Comparison of ENCODE assay signal across 15 mouse cellular contexts in the genomic region with DNA sequence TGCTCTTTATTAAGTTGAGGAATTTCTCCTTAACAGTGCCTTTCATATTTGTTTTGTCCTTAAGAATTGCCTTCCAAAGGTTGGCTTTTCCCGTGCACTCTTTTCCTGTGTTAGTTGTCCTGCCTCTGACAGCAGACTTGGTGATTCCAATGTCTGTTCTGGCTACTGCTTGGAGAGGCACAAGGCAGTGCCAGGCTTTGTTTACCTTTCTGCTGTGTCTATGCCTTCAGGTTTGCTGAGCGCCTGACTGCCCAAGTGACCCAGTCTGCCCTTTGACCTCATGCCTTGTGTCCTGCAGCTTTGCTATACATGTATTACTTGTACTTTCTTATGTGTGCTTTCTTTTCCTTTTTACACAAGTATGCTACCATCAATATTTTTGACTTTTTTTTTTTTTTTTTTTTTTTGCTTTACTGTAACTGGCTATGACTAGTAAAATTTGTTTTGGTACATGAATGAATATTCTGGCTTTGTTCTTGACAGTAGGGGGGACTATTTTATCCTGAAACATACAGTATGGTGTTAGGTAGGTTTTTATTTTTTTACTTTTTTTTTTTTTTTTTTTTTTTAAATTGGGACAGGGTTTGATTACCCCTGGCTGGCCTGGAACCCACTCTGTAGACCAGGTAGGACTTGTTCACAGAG. TPM values are rescaled to one million over a fixed set of nuclear protein-coding genes. Genes with fewer than 3 reads are reported as not detected.
DNase-seq lines count a peak whose midpoint lies in the region; ATAC-seq and TF ChIP-seq lines count a peak whose summit lies in the region.
"Had no signal": no experiment of that assay in that cellular context is flagged by ENCODE, and none has a peak within 500 bp of the region (broad histone marks: within the 10 kb centered on the region; RNA-seq: fewer than 3 reads in every experiment).

No protein-coding gene starts in this region.

- in situ Hi-C loops in CH12.LX (cut with MboI; ENCODE audit: low pct_ligation_motif_present, low pct_unique_long_range_greater_than_20kb, low sequenced_read_pairs) = no loop called here

- peaks cover 58% of the 10 kb centered on the region for H3K79me2 ChIP-seq in CH12.LX (replicated peaks; ENCODE audit: control insufficient read depth, extremely low read depth, insufficient read depth, poor library complexity, severe bottlenecking)
- peaks cover 46% of the 10 kb centered on the region for H3K79me2 ChIP-seq in MEL (ENCODE audit: control insufficient read depth, insufficient read depth, low read length, poor library complexity)

- no peak overlapping the region for H3K4me2 ChIP-seq in intestine, embryonic 16.5 days (ENCODE audit: low read depth, low read length)
- H3K4me2 ChIP-seq in intestine, embryonic 15.5 days (replicated peaks) = no peak overlapping the region
- no peak overlapping the region for H3K4me2 ChIP-seq in CH12.LX (ENCODE audit: insufficient read depth, low read depth, poor library complexity, severe bottlenecking)
- H3K4me2 ChIP-seq: midbrain, embryonic 15.5 days had no signal

- no peaks in the 10 kb centered on the region for H3K27me3 ChIP-seq in intestine, embryonic 16.5 days (replicated peaks; ENCODE audit: control insufficient read depth, insufficient read depth, low read length)
- H3K27me3 ChIP-seq in intestine, embryonic 15.5 days (replicated peaks) = no peaks in the 10 kb centered on the region
- no peaks in the 10 kb centered on the region for H3K27me3 ChIP-seq in CH12.LX (replicated peaks)
- H3K27me3 ChIP-seq in MEL (ENCODE audit: control insufficient read depth in 1 of 2, insufficient read depth in 2 of 2, low read length in 2 of 2) = no peaks in the 10 kb centered on the region
- H3K27me3 ChIP-seq: midbrain, embryonic 15.5 days had no signal

- TF ChIP-seq RAD21 in CH12.LX (IDR thresholded peaks at IDR 0.05; ENCODE audit: low read depth, low read length) = no peak
- no peak for TF ChIP-seq RAD21 in MEL (IDR thresholded peaks at IDR 0.05; ENCODE audit: low read depth, low read length)

- ATAC-seq in intestine, embryonic 16.5 days = peak; percentile 39; the same call in 1 of the 2 replicates
- no peak for ATAC-seq in intestine, embryonic 15.5 days
- ATAC-seq: hindbrain, embryonic 16.5 days; midbrain, embryonic 15.5 days had no signal

- H3K4me3 ChIP-seq in intestine, embryonic 16.5 days (ENCODE audit: low read length) = no peak overlapping the region
- H3K4me3 ChIP-seq in intestine, embryonic 15.5 days (replicated peaks) = no peak overlapping the region
- no peak overlapping the region for H3K4me3 ChIP-seq in CH12.LX (replicated peaks in 1 of 3; ENCODE audit: low read depth in 2 of 3, low read length in 2 of 3, poor library complexity in 1 of 3)
- no peak overlapping the region for H3K4me3 ChIP-seq in MEL (ENCODE audit: control insufficient read depth in 1 of 2, insufficient read depth in 1 of 2, low read depth in 2 of 2, low read length in 2 of 2)
- H3K4me3 ChIP-seq: heart, adult 2 months; limb, embryonic 10.5 days; midbrain, embryonic 15.5 days had no signal

- H3K9me3 ChIP-seq in intestine, embryonic 16.5 days (ENCODE audit: control insufficient read depth, low read length) = no peaks in the 10 kb centered on the region
- no peaks in the 10 kb centered on the region for H3K9me3 ChIP-seq in intestine, embryonic 15.5 days
- H3K9me3 ChIP-seq in CH12.LX (replicated peaks; ENCODE audit: low read length) (no peaks in the 10 kb centered on the region), MEL (replicated peaks; ENCODE audit: insufficient read depth, low read length) (no peaks in the 10 kb centered on the region)
- H3K9me3 ChIP-seq: limb, embryonic 10.5 days; midbrain, embryonic 15.5 days had no signal

- TF ChIP-seq POLR2A in CH12.LX (IDR thresholded peaks at IDR 0.05; ENCODE audit: low read depth, low read length) = no peak
- no peak for TF ChIP-seq POLR2A in MEL (IDR thresholded peaks at IDR 0.05; ENCODE audit: control insufficient read depth in 1 of 2, insufficient read depth in 1 of 2, low read depth in 1 of 2, low read length in 2 of 2, poor library complexity in 1 of 2)

- peaks cover 18% of the 10 kb centered on the region for H3K4me1 ChIP-seq in intestine, embryonic 16.5 days (ENCODE audit: control insufficient read depth, insufficient read depth, low read length)
- peaks cover 9% of the 10 kb centered on the region for H3K4me1 ChIP-seq in intestine, embryonic 15.5 days (replicated peaks)
- peaks cover 17 to 83% of the 10 kb centered on the region in 2 experiments for H3K4me1 ChIP-seq in CH12.LX (ENCODE audit: control insufficient read depth in 1 of 2, insufficient read depth in 2 of 2)
- H3K4me1 ChIP-seq in MEL (ENCODE audit: control insufficient read depth in 1 of 2, insufficient read depth in 2 of 2, low read length in 2 of 2) = peaks cover 11 to 16% of the 10 kb centered on the region in 2 experiments

- dilution Hi-C loops in CH12.LX (cut with MboI; ENCODE audit: extremely low pct_ligation_motif_present, extremely low pct_unique_long_range_greater_than_20kb, low sequenced_read_pairs) = no loop called here

- no peak for TF ChIP-seq EP300 in CH12.LX (IDR thresholded peaks at IDR 0.05; ENCODE audit: low read length)
- no peak for TF ChIP-seq EP300 in MEL (IDR thresholded peaks at IDR 0.05; ENCODE audit: low read depth in 1 of 2, low read length in 2 of 2)

- TF ChIP-seq CTCF in CH12.LX (conservative IDR thresholded peaks at IDR 0.05 in 1 of 2, IDR thresholded peaks at IDR 0.05 in 1 of 2; ENCODE audit: low read depth in 2 of 2, low read length in 2 of 2) (no peak), MEL (IDR thresholded peaks at IDR 0.05 in 2 of 3, conservative IDR thresholded peaks at IDR 0.05 in 1 of 3; ENCODE audit: control insufficient read depth in 1 of 3, insufficient read depth in 1 of 3, low read depth in 2 of 3, low read length in 3 of 3, poor library complexity in 1 of 3, severe bottlenecking in 1 of 3) (no peak)

- no peaks in the 10 kb centered on the region for H3K36me3 ChIP-seq in intestine, embryonic 16.5 days (ENCODE audit: control insufficient read depth, insufficient read depth, low read length)
- no peaks in the 10 kb centered on the region for H3K36me3 ChIP-seq in intestine, embryonic 15.5 days
- H3K36me3 ChIP-seq in CH12.LX (replicated peaks in 1 of 2; ENCODE audit: control insufficient read depth in 1 of 2, insufficient read depth in 1 of 2, low read length in 1 of 2) = peaks cover 0 to 7% of the 10 kb centered on the region in 2 experiments
- H3K36me3 ChIP-seq in MEL (ENCODE audit: control insufficient read depth in 1 of 2, insufficient read depth in 2 of 2, low read length in 2 of 2) = peaks cover 0 to 23% of the 10 kb centered on the region in 2 experiments
- H3K36me3 ChIP-seq: limb, embryonic 10.5 days; midbrain, embryonic 15.5 days had no signal

- no peak overlapping the region for H3K27ac ChIP-seq in intestine, embryonic 16.5 days (ENCODE audit: low read length)
- H3K27ac ChIP-seq in intestine, embryonic 15.5 days = no peak overlapping the region; the same call in 1 of the 2 replicates
- H3K27ac ChIP-seq in CH12.LX (ENCODE audit: insufficient read depth, low read depth) (no peak overlapping the region), MEL (ENCODE audit: control insufficient read depth, low read depth, low read length) (no peak overlapping the region)
- H3K27ac ChIP-seq: heart, adult 2 months; limb, embryonic 10.5 days; midbrain, embryonic 15.5 days had no signal

- 32% methylated on average over 2 of the region's 2 CpGs for WGBS in intestine, embryonic 16.5 days
- 18% methylated on average over 2 of the region's 2 CpGs for WGBS in intestine, embryonic 15.5 days

- DNase-seq in CH12.LX (ENCODE audit: extremely low read depth) (no peak), MEL (ENCODE audit: low read depth, low spot score) (no peak)
- DNase-seq in kidney, postnatal 25 days = peak; percentile 56 to 74
- DNase-seq in frontal cortex, postnatal 36 days (ENCODE audit: low spot score in 2 of 2) = no peak
- no peak for DNase-seq in thymus, postnatal 36 days
- DNase-seq: adrenal gland, postnatal 10 days; cerebellum, adult 9-11 months; heart, postnatal 14 days; lung, adult 2 months had no signal

- no peak overlapping the region for H3K9ac ChIP-seq in intestine, embryonic 16.5 days (ENCODE audit: low read depth, low read length)
- H3K9ac ChIP-seq in intestine, embryonic 15.5 days = no peak overlapping the region
- H3K9ac ChIP-seq in CH12.LX (ENCODE audit: insufficient read depth, low read depth) = no peak overlapping the region
- no peak overlapping the region for H3K9ac ChIP-seq in MEL (ENCODE audit: control insufficient read depth, low read depth, low read length, poor library complexity, severe bottlenecking)
- H3K9ac ChIP-seq: midbrain, embryonic 15.5 days had no signal

TF ChIP-seq in CH12.LX, 34 proteins besides CTCF, POLR2A, EP300 and RAD21:
- TF ChIP-seq JUN (IDR thresholded peaks at IDR 0.05; ENCODE audit: insufficient read depth, low read depth, low read length) = no peak
- peak; percentile 38 for TF ChIP-seq ZNF384 (IDR thresholded peaks at IDR 0.05; ENCODE audit: low read depth, low read length)

TF ChIP-seq in MEL, 35 proteins besides CTCF, POLR2A, EP300 and RAD21:
- TF ChIP-seq USF1 (IDR thresholded peaks at IDR 0.05; ENCODE audit: low read depth, low read length) (no peak), SIN3A (IDR thresholded peaks at IDR 0.05; ENCODE audit: low read length) (no peak), GABPA (IDR thresholded peaks at IDR 0.05; ENCODE audit: low read depth, low read length) (no peak), TCF12 (IDR thresholded peaks at IDR 0.05; ENCODE audit: low read depth, low read length) (no peak), ZNF384 (IDR thresholded peaks at IDR 0.05; ENCODE audit: low read depth, low read length) (peak; percentile 68; the same call in 1 of the 2 replicates), MAX (IDR thresholded peaks at IDR 0.05; ENCODE audit: low read length) (no peak), KAT2A (conservative IDR thresholded peaks at IDR 0.05; ENCODE audit: low read depth, low read length) (no peak)

RNA-seq across cellular contexts. Expression of gene Fbxw11, which starts 54.0 kb away (rescaled TPM):
- polyA plus RNA-seq in intestine, embryonic 16.5 days (2015; fragmentation: Nextera tagmentation; extraction: Ambion mirVana) = 59.0 and 59.6 TPM in 2 replicates
- 59.8 and 65.7 TPM in 2 replicates for polyA plus RNA-seq in intestine, embryonic 15.5 days (2015; fragmentation: Nextera tagmentation; extraction: Ambion mirVana)
- total RNA-seq in CH12.LX (2012; rRNA removed) (55.9 and 58.5 TPM in 2 replicates), CH12.LX (2014; rRNA removed) (82.8 and 85.0 TPM in 2 replicates), MEL (2012; rRNA removed) (53.5 and 59.6 TPM in 2 replicates)
- polyA plus RNA-seq in CH12.LX (2012; ENCODE audit: insufficient read length, low read depth) (45.0 and 54.5 TPM in 2 replicates), MEL (2012; ENCODE audit: insufficient read depth in 1 of 2, insufficient read length in 2 of 2, low read depth in 1 of 2, low replicate concordance in 2 of 2, missing spikeins in 1 of 2) (10 to 100 TPM; 35.4 to 98.5 TPM)

Comparison
In these comparisons a context has a peak if more than half of its experiments do, and no peak if none do; other contexts are left out.
1. DNase-seq: peak in kidney, postnatal 25 days (2 of 2); none in CH12.LX (single experiment), MEL (single experiment), frontal cortex, postnatal 36 days (0 of 2) and thymus, postnatal 36 days (0 of 2).